Mouse (Mus musculus): ENCODE results near the gene Hnrnph2.

DNA sequence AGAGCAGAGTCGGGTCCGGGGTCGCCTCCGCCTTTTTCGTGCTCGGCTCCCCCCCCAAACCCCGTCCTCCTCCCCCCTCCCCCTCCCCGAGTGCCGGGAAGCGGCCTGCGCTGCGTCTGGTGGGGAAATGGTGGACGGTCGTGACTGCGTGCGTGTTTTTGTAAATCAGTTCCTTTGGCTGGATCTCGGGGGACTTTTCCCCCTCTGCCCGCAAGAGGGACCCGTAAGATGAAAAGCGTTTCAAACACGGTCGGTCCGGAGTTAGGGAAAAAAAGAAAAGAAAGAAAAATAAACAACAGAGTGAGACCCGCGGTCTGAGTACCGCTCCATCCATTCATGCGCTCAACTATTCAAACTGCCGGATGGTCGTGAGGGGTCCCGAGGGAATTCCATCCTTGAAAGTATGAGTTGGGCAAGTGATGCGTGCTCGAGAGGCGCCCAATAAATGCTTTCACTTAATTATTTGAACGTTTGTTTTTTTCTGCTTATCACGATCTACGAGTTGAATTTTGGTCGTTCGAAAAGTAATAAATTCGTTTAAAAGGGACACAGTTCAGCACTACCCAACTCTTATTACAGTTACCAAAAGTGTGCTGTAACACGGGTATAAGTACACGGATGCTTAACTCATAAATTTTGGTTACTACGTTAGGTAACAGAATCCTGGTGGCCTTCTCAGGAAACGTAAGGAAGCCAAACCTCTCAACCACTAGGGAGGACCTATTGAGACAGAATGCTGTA lies 571 bp downstream of the Hnrnph2 start:
- TF ChIP-seq CTCF (IDR thresholded peaks at IDR 0.05; ENCODE audit: low read depth) (no peak), EP300 (IDR thresholded peaks at IDR 0.05; ENCODE audit: low read depth) (no peak)
